Mouse (Mus musculus) spleen, postnatal 36 days (tissue): ENCODE data around the gene Os9.
"Not testable (repeated sequence)": the region's sequence is repeated elsewhere in the genome, so short reads cannot be mapped to it uniquely, and the experiment has no call there.

ENCODE experiments used
- DNase-seq, 2 experiments: peaks; one replicate each; pipeline ENCODE4 v3.0.0; 2022; ENCODE audit warnings: low spot score in 2 of 2, mixed read lengths in 1 of 2

The Os9 gene

GRCm38 (mm10) chr10:127063913-127064870 is 56.7 kb downstream of the Os9 start:
- no peak for DNase-seq

- peak; percentile 96 to 97 for DNase-seq
Observed at GRCm38 (mm10) chr10:127063239-127063872, 57.6 kb downstream of the Os9 start, which contains the start of gene Cdk4. TSS of gene Cdk4 (plus strand) at chr10:127063534.

GRCm38 (mm10) chr10:127062503-127062902 is 58.4 kb downstream of the Os9 start:
- no peak for DNase-seq

- not testable (repeated sequence) for DNase-seq
Observed at GRCm38 (mm10) chr10:127062101-127062500, 58.8 kb downstream of the Os9 start.

GRCm38 (mm10) chr10:127061513-127061912 is 59.4 kb downstream of the Os9 start:
- DNase-seq, result no peak

GRCm38 (mm10) chr10:127061085-127061484 is 59.8 kb downstream of the Os9 start:
- no peak for DNase-seq

- peak; percentile 79 to 83 for DNase-seq
Observed at GRCm38 (mm10) chr10:127059968-127060916, 60.7 kb downstream of the Os9 start, which contains the start of gene March9. TSS of gene March9 (minus strand) at chr10:127060184.

- DNase-seq, result no peak
Observed at GRCm38 (mm10) chr10:127059174-127059967, 61.6 kb downstream of the Os9 start.

GRCm38 (mm10) chr10:127058708-127059107 is 62.2 kb downstream of the Os9 start:
- no peak for DNase-seq

- peak; percentile 66 to 74 for DNase-seq
Observed at GRCm38 (mm10) chr10:127058161-127058560, 62.8 kb downstream of the Os9 start.

- DNase-seq, result no peak
Observed at GRCm38 (mm10) chr10:127056490-127056889, 64.4 kb downstream of the Os9 start.

GRCm38 (mm10) chr10:127055406-127055805 is 65.5 kb downstream of the Os9 start:
- no peak for DNase-seq

GRCm38 (mm10) chr10:127054646-127055045 is 66.3 kb downstream of the Os9 start:
- DNase-seq, result no peak

GRCm38 (mm10) chr10:127050119-127050474 is 70.8 kb downstream of the Os9 start:
- DNase-seq, result no peak

- DNase-seq, result no peak
Observed at GRCm38 (mm10) chr10:127049395-127050118, 71.4 kb downstream of the Os9 start.

GRCm38 (mm10) chr10:127048608-127049394 is 72.1 kb downstream of the Os9 start:
- no peak for DNase-seq

GRCm38 (mm10) chr10:127047954-127048353 is 73.0 kb downstream of the Os9 start, which contains the start of gene Cyp27b1:
TSS of gene Cyp27b1 (plus strand) at chr10:127048250.
- no peak for DNase-seq
